Mouse (Mus musculus) ES-E14 (cell line): ENCODE measurements around the gene Serpind1. TPM values are rescaled to one million over a fixed set of nuclear protein-coding genes. Genes with fewer than 3 reads are reported as not detected.

Experiments
- DNase-seq: peaks from one replicate; pipeline ENCODE4 v3.0.0-alpha.2; 2013; ENCODE audit warnings: low read depth, low spot score
- H3K27ac ChIP-seq: 2 replicates; pipeline ENCODE4 v1.5.1; 2012; ENCODE audit warnings: low read depth, mild to moderate bottlenecking, low read length, moderate library complexity, mixed read lengths; ENCODE audit not compliant: poor library complexity, insufficient read depth, severe bottlenecking
- H3K36me3 ChIP-seq: 2 replicates; pipeline ENCODE4 v1.6.1; 2012; ENCODE audit warnings: mild to moderate bottlenecking, low read length, moderate library complexity, mixed read lengths; ENCODE audit not compliant: control insufficient read depth, poor library complexity, insufficient read depth, severe bottlenecking
- H3K4me1 ChIP-seq, 2 experiments: fragments of 150-350 bp in 1 of 2; sonication (generic) in 1 of 2; 2 replicates each; pipeline ENCODE4 v1.6.1; 2012; ENCODE audit warnings: low read length in 2 of 2, mild to moderate bottlenecking in 1 of 2, mixed read lengths in 1 of 2; ENCODE audit not compliant: control insufficient read depth in 2 of 2, insufficient read depth in 2 of 2, poor library complexity in 1 of 2
- H3K4me3 ChIP-seq, 2 experiments: fragments of 150-350 bp in 1 of 2; sonication (generic) in 1 of 2; 2 replicates each; pipeline ENCODE4 v1.5.1; 2012; ENCODE audit warnings: low read length in 2 of 2, low read depth in 1 of 2, mild to moderate bottlenecking in 1 of 2, mixed read lengths in 1 of 2; ENCODE audit not compliant: insufficient read depth in 1 of 2, poor library complexity in 1 of 2, severe bottlenecking in 1 of 2
- H3K9ac ChIP-seq: 2 replicates; pipeline ENCODE4 v1.6.1; 2012; ENCODE audit warnings: low read depth, mild to moderate bottlenecking, low read length, mixed read lengths; ENCODE audit not compliant: poor library complexity, insufficient read depth, severe bottlenecking
- H3K9me3 ChIP-seq: fragments of 150-350 bp; sonication (generic); 2 replicates; pipeline ENCODE4 v1.6.1; 2012; ENCODE audit warnings: low read depth, mild to moderate bottlenecking, low read length; ENCODE audit not compliant: control insufficient read depth, insufficient read depth
- CHD2 ChIP-seq: IDR thresholded peaks from 2 replicates; pipeline ENCODE4 v1.6.1; 2014; ENCODE audit warnings: mild to moderate bottlenecking, low read depth, low read length, inconsistent platforms
- HCFC1 ChIP-seq: IDR thresholded peaks from 2 replicates; pipeline ENCODE4 v1.6.1; 2012; ENCODE audit warnings: low read length, inconsistent platforms, borderline replicate concordance; ENCODE audit not compliant: insufficient read depth
- MAFK ChIP-seq: IDR thresholded peaks from 2 replicates; pipeline ENCODE4 v1.6.1; 2014; ENCODE audit warnings: mild to moderate bottlenecking, low read depth, low read length, inconsistent platforms; ENCODE audit not compliant: insufficient read depth
- ZC3H11A ChIP-seq: IDR thresholded peaks from 2 replicates; pipeline ENCODE4 v1.6.1; 2012; ENCODE audit warnings: low read depth, mild to moderate bottlenecking, inconsistent platforms, low read length, borderline replicate concordance
- ZNF384 ChIP-seq: IDR thresholded peaks from 2 replicates; pipeline ENCODE4 v1.6.1; 2012; ENCODE audit warnings: low read depth, low read length, inconsistent platforms
- in situ Hi-C, 2 experiments: fragments of 600-800 bp; cut with MboI; formaldehyde crosslinking; loops; one replicate each; pipeline ENCODE4 v1.15.1; 2025; ENCODE audit warnings: low sequenced_read_pairs in 2 of 2, inconsistent platforms in 1 of 2; ENCODE audit not compliant: unreplicated experiment in 2 of 2
- total RNA-seq: library from RNA; depleted of rRNA; stranded (reverse); fragments of 300-350 nt; gene quantifications from 2 replicates; pipeline ENCODE4 v1.2.3, GENCODE M21; 2012

Gene Serpind1
- total RNA-seq, 1 experiment = 0.09 TPM

GRCm38 (mm10) chr16:17300818-17301217 lies 30.4 kb upstream of the Serpind1 start:
- no peak overlapping the region for H3K4me3 ChIP-seq
- H3K9me3 ChIP-seq = no peaks in the 10 kb centered on the region
- H3K9ac ChIP-seq = no peak overlapping the region
- TF ChIP-seq HCFC1 = no peak
- TF ChIP-seq ZNF384 = no peak
- no peak for TF ChIP-seq MAFK
- no peak for TF ChIP-seq ZC3H11A
- TF ChIP-seq CHD2 = no peak
- DNase-seq = no peak
- in situ Hi-C loops = no loop called here
- peaks cover 18% of the 10 kb centered on the region; the same call in 1 of the 2 replicates for H3K36me3 ChIP-seq
- H3K4me1 ChIP-seq = no peaks in the 10 kb centered on the region
- H3K27ac ChIP-seq = no peak overlapping the region

DNA sequence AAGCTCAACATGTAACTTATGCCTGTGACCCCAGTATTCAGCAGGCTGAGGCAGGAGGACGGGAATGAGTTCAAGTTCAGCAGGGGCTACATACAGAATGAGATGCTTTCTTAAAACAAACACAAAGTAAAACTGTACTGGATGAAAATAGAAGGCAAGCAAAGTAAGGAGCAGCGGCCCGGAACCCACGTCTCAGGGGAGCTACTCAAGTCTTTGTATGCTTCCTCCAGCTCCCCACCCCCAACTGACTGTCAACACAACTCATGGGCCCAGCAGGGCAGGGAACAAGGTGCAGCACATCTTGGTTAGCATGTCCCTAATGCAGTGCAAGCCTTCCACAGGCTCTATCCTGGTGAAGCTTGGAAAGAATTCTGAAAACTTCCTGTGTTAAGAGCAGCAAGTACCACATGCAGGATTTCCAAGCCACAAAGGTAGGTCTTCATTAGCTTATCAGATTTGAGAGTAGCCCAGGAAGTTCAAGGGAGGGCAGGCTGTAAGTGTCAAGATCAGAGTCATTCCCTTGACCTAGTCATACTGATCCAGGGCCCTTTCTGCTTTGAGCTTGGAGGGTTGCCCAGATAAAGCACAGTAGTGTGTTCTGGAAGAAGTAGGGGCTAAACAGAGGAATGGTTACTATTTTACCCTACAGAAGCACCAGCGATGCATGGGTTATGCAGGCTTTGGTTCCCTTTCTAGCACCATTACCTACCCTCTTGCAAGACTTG lies 27.5 kb upstream of the Serpind1 start:
- TF ChIP-seq ZC3H11A (no peak), CHD2 (no peak), MAFK (no peak), HCFC1 (no peak), ZNF384 (no peak)
- in situ Hi-C loops = no loop called here
- Histone ChIP-seq H3K4me3 (no peak overlapping the region), H3K4me1 (no peaks in the 10 kb centered on the region), H3K9me3 (no peaks in the 10 kb centered on the region), H3K9ac (no peak overlapping the region), H3K36me3 (peaks cover 18% of the 10 kb centered on the region), H3K27ac (no peak overlapping the region)
- DNase-seq = no peak

DNA sequence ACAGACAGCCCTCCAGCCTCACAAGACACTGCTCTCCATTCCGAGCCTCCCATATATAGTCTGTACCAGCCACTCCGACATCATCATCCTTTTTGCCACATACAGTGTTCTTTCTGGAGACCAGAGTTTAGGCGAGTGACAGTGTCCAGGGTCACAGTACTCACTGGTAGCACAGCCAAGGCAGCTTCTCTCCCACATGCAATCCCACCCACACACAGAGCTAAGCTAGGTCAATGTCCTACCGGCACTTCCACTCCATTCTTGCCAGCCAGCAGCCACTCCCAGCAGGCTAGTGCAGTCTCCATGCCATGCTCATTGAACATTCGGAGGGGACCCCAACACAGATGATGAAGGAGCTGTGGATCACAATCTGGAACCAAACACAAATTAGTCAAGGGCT lies 23.7 kb upstream of the Serpind1 start:
- no peak for DNase-seq
- H3K4me3 ChIP-seq = no peak overlapping the region
- no peak overlapping the region for H3K27ac ChIP-seq
- H3K4me1 ChIP-seq = no peaks in the 10 kb centered on the region
- TF ChIP-seq HCFC1 (no peak), ZC3H11A (no peak), MAFK (no peak), CHD2 (no peak), ZNF384 (no peak)
- H3K9ac ChIP-seq = no peak overlapping the region
- in situ Hi-C loops = no loop called here
- no peaks in the 10 kb centered on the region for H3K9me3 ChIP-seq
- peaks cover 23% of the 10 kb centered on the region for H3K36me3 ChIP-seq

- Histone ChIP-seq H3K36me3 (peaks cover 18% of the 10 kb centered on the region), H3K9me3 (no peaks in the 10 kb centered on the region), H3K4me1 (no peaks in the 10 kb centered on the region), H3K27ac (no peak overlapping the region), H3K9ac (no peak overlapping the region), H3K4me3 (no peak overlapping the region)
- DNase-seq = no peak
- in situ Hi-C loops = no loop called here
- TF ChIP-seq ZNF384 (no peak), MAFK (no peak), CHD2 (no peak), ZC3H11A (no peak), HCFC1 (no peak)
These were observed 22.1 kb upstream of the Serpind1 start for GRCm38 (mm10) chr16:17309036-17309435.
